Mouse (Mus musculus): ENCODE measurements around the gene Setd3. TPM values are rescaled to one million over a fixed set of nuclear protein-coding genes. Genes with fewer than 3 reads are reported as not detected.

The Setd3 gene
- total and polyA plus RNA-seq, 3 experiments, result 18.8 to 114 (median 95.0) TPM

- no peaks in the 10 kb centered on the region for H3K4me1 ChIP-seq (ENCODE audit: insufficient read depth, low read depth, low read length)
- ATAC-seq (ENCODE audit: extremely low read depth, insufficient number of reproducible peaks, low FRiP score, poor library complexity, severe bottlenecking) (no peak), DNase-seq (ENCODE audit: low spot score) (no peak)
- no peaks in the 10 kb centered on the region for H3K27me3 ChIP-seq (ENCODE audit: insufficient read depth, low read length)
- no peaks in the 10 kb centered on the region for H3K9me3 ChIP-seq (replicated peaks)
- TF ChIP-seq POLR2AphosphoS5 (IDR thresholded peaks at IDR 0.05; ENCODE audit: insufficient replicate concordance, low read depth, low read length) (no peak), GATA2 (IDR thresholded peaks at IDR 0.05; ENCODE audit: borderline replicate concordance, low read depth, low read length) (no peak), TAL1 (conservative IDR thresholded peaks at IDR 0.05; ENCODE audit: low read depth, low read length) (no peak), GATA1 (IDR thresholded peaks at IDR 0.05; ENCODE audit: borderline replicate concordance, low read length) (no peak), CTCF (IDR thresholded peaks at IDR 0.05; ENCODE audit: low read depth, low read length) (no peak)
- H3K4me3 ChIP-seq (ENCODE audit: low read depth, low read length), result no peak overlapping the region
- peaks cover 99% of the 10 kb centered on the region for H3K36me3 ChIP-seq (replicated peaks)
Measured at GRCm38 (mm10) chr12:108198447-108198846, 19.3 kb upstream of the Setd3 start.

GRCm38 (mm10) chr12:108195761-108196160 lies 16.6 kb upstream of the Setd3 start:
- no peaks in the 10 kb centered on the region for H3K27me3 ChIP-seq (ENCODE audit: insufficient read depth, low read length)
- no peak for DNase-seq (ENCODE audit: low spot score)
- TF ChIP-seq GATA1 (IDR thresholded peaks at IDR 0.05; ENCODE audit: borderline replicate concordance, low read length) (no peak), GATA2 (IDR thresholded peaks at IDR 0.05; ENCODE audit: borderline replicate concordance, low read depth, low read length) (no peak), CTCF (IDR thresholded peaks at IDR 0.05; ENCODE audit: low read depth, low read length) (no peak), TAL1 (conservative IDR thresholded peaks at IDR 0.05; ENCODE audit: low read depth, low read length) (no peak), POLR2AphosphoS5 (IDR thresholded peaks at IDR 0.05; ENCODE audit: insufficient replicate concordance, low read depth, low read length) (no peak)

GRCm38 (mm10) chr12:108193878-108194277 lies 14.8 kb upstream of the Setd3 start:
- ATAC-seq (ENCODE audit: extremely low read depth, insufficient number of reproducible peaks, low FRiP score, poor library complexity, severe bottlenecking) (no peak), DNase-seq (ENCODE audit: low spot score) (no peak)
- TF ChIP-seq POLR2AphosphoS5 (IDR thresholded peaks at IDR 0.05; ENCODE audit: insufficient replicate concordance, low read depth, low read length) (no peak), CTCF (IDR thresholded peaks at IDR 0.05; ENCODE audit: low read depth, low read length) (no peak), GATA2 (IDR thresholded peaks at IDR 0.05; ENCODE audit: borderline replicate concordance, low read depth, low read length) (no peak), GATA1 (IDR thresholded peaks at IDR 0.05; ENCODE audit: borderline replicate concordance, low read length) (no peak), TAL1 (conservative IDR thresholded peaks at IDR 0.05; ENCODE audit: low read depth, low read length) (no peak)
- Histone ChIP-seq H3K27me3 (ENCODE audit: insufficient read depth, low read length) (no peaks in the 10 kb centered on the region), H3K9me3 (replicated peaks) (no peaks in the 10 kb centered on the region), H3K36me3 (replicated peaks) (peaks cover 97% of the 10 kb centered on the region), H3K4me3 (ENCODE audit: low read depth, low read length) (no peak overlapping the region), H3K4me1 (ENCODE audit: insufficient read depth, low read depth, low read length) (no peaks in the 10 kb centered on the region; the same call in 1 of the 2 replicates)

More at GRCm38 (mm10) chr12:108195761-108196160, 16.6 kb upstream of the Setd3 start:
- ATAC-seq (ENCODE audit: extremely low read depth, insufficient number of reproducible peaks, low FRiP score, poor library complexity, severe bottlenecking), result no peak
- peaks cover 99% of the 10 kb centered on the region for H3K36me3 ChIP-seq (replicated peaks)
- H3K4me3 ChIP-seq (ENCODE audit: low read depth, low read length), result no peak overlapping the region
- no peaks in the 10 kb centered on the region; the same call in 1 of the 2 replicates for H3K4me1 ChIP-seq (ENCODE audit: insufficient read depth, low read depth, low read length)
- H3K9me3 ChIP-seq (replicated peaks), result no peaks in the 10 kb centered on the region

GRCm38 (mm10) chr12:108187541-108188091 lies 8.5 kb upstream of the Setd3 start:
- Histone ChIP-seq H3K9me3 (replicated peaks) (no peaks in the 10 kb centered on the region), H3K36me3 (replicated peaks) (peaks cover 94% of the 10 kb centered on the region), H3K4me3 (ENCODE audit: low read depth, low read length) (no peak overlapping the region), H3K27me3 (ENCODE audit: insufficient read depth, low read length) (no peaks in the 10 kb centered on the region), H3K4me1 (ENCODE audit: insufficient read depth, low read depth, low read length) (peaks cover 5% of the 10 kb centered on the region)
- DNase-seq (ENCODE audit: low spot score) (no peak), ATAC-seq (ENCODE audit: extremely low read depth, insufficient number of reproducible peaks, low FRiP score, poor library complexity, severe bottlenecking) (no peak)
- no peak for TF ChIP-seq CTCF (IDR thresholded peaks at IDR 0.05; ENCODE audit: low read depth, low read length)
- TF ChIP-seq GATA1 (IDR thresholded peaks at IDR 0.05; ENCODE audit: borderline replicate concordance, low read length), result no peak
- no peak for TF ChIP-seq POLR2AphosphoS5 (IDR thresholded peaks at IDR 0.05; ENCODE audit: insufficient replicate concordance, low read depth, low read length)
- TF ChIP-seq TAL1 (conservative IDR thresholded peaks at IDR 0.05; ENCODE audit: low read depth, low read length), result no peak
- no peak for TF ChIP-seq GATA2 (IDR thresholded peaks at IDR 0.05; ENCODE audit: borderline replicate concordance, low read depth, low read length)

GRCm38 (mm10) chr12:108181716-108182115 lies 2.6 kb upstream of the Setd3 start:
- no peak for TF ChIP-seq TAL1 (conservative IDR thresholded peaks at IDR 0.05; ENCODE audit: low read depth, low read length)
- TF ChIP-seq GATA1 (IDR thresholded peaks at IDR 0.05; ENCODE audit: borderline replicate concordance, low read length), result no peak
- no peak for TF ChIP-seq GATA2 (IDR thresholded peaks at IDR 0.05; ENCODE audit: borderline replicate concordance, low read depth, low read length)
- no peak for TF ChIP-seq CTCF (IDR thresholded peaks at IDR 0.05; ENCODE audit: low read depth, low read length)
- TF ChIP-seq POLR2AphosphoS5 (IDR thresholded peaks at IDR 0.05; ENCODE audit: insufficient replicate concordance, low read depth, low read length), result no peak
- Histone ChIP-seq H3K4me3 (ENCODE audit: low read depth, low read length) (no peak overlapping the region), H3K4me1 (ENCODE audit: insufficient read depth, low read depth, low read length) (peaks cover 37% of the 10 kb centered on the region), H3K36me3 (replicated peaks) (peaks cover 59% of the 10 kb centered on the region), H3K9me3 (replicated peaks) (no peaks in the 10 kb centered on the region), H3K27me3 (ENCODE audit: insufficient read depth, low read length) (no peaks in the 10 kb centered on the region)
- no peak for DNase-seq (ENCODE audit: low spot score)
- no peak for ATAC-seq (ENCODE audit: extremely low read depth, insufficient number of reproducible peaks, low FRiP score, poor library complexity, severe bottlenecking)

GRCm38 (mm10) chr12:108179321-108180266 lies 480 bp upstream of the Setd3 start, which contains the start of gene Ccnk:
Gene Ccnk, plus strand, starts transcription at chr12:108179579.
- peaks cover 49% of the 10 kb centered on the region for H3K36me3 ChIP-seq (replicated peaks)
- TF ChIP-seq POLR2AphosphoS5 (IDR thresholded peaks at IDR 0.05; ENCODE audit: insufficient replicate concordance, low read depth, low read length) (0 out of 2 replicates have a peak, but pooled peaks have one; percentile 66), CTCF (IDR thresholded peaks at IDR 0.05; ENCODE audit: low read depth, low read length) (no peak), GATA2 (IDR thresholded peaks at IDR 0.05; ENCODE audit: borderline replicate concordance, low read depth, low read length) (no peak)
- H3K9me3 ChIP-seq (replicated peaks), result no peaks in the 10 kb centered on the region
- no peaks in the 10 kb centered on the region for H3K27me3 ChIP-seq (ENCODE audit: insufficient read depth, low read length)
- peak; percentile 100 for DNase-seq (ENCODE audit: low spot score)
- H3K4me1 ChIP-seq (ENCODE audit: insufficient read depth, low read depth, low read length), result peaks cover 48% of the 10 kb centered on the region
- peak; percentile 89 for ATAC-seq (ENCODE audit: extremely low read depth, insufficient number of reproducible peaks, low FRiP score, poor library complexity, severe bottlenecking)
- H3K4me3 ChIP-seq (ENCODE audit: low read depth, low read length), result peak within 1 kb of the TSS; percentile 89
